Mouse (Mus musculus) left cerebral cortex, postnatal 14 days (tissue): ENCODE measurements around the gene Entpd1. TPM values are rescaled to one million over a fixed set of nuclear protein-coding genes. Genes with fewer than 3 reads are reported as not detected.
"Not testable (repeated sequence)": the region's sequence is repeated elsewhere in the genome, so short reads cannot be mapped to it uniquely, and the experiment has no call there.

Source experiments
- DNase-seq, 2 experiments: peaks; one replicate each; pipeline ENCODE4 v3.0.0; 2021 to 2022; ENCODE audit warnings: low spot score in 2 of 2, mixed read lengths in 1 of 2
- intact Hi-C: fragments of 180-260 bp; cut with DNase I; formaldehyde crosslinking; loops from one replicate; pipeline ENCODE4 v1.15.1; 2025
- total RNA-seq, 2 experiments: library from RNA; stranded (reverse); gene quantifications; 2 replicates each; pipeline ENCODE4 v1.2.3; 2021

Entpd1 gene
- total RNA-seq, 2 experiments from 2014 or later = 15.3 to 17.4 TPM

DNA sequence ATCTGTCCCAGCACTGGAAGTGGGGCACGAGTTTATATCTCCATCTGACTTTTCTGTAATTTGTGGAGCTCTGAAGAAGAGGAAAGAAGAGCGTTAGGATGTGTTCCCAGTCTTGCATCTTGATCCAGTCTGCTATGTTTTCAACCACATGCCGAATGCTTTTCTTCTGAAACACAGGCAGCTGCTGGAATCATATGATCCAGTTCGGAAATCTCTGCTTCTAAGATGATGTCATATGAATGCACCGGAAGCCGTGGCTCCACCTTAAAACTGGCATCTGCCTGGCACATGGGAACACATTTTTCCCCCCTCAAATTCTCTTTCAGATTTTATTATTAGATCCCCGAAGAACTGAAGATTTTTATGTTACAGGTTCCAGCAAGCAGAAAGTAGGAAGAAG, 2.6 kb downstream of the Entpd1 start:
- no peak for DNase-seq
- intact Hi-C loops = no loop called here

GRCm38 (mm10) chr19:40616021-40616420, 3.9 kb downstream of the Entpd1 start:
- intact Hi-C loops = no loop called here
- no peak for DNase-seq

DNA sequence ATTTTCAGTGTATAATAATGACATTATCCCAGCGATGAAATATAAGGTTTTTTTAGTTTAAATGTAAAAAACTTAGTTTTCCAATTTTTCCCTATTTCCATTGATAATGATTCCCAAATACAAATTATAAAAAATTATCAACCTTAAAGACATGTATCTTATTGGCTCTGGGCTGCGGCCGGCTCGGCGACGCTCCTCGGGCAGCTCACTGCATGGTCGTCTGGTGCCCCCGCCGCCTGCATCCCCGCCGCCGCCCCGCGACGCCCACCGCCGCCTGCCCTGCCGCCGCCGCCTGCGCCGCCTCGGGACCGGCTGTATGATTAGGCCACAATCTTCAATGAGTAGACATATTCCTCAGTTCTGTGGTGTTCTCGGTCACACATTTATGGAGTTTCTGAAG, 9.4 kb downstream of the Entpd1 start:
- DNase-seq, intact Hi-C loops: not testable (repeated sequence)

- intact Hi-C loops = no loop called here
- DNase-seq = no peak
Observed at GRCm38 (mm10) chr19:40625935-40626334, 13.8 kb downstream of the Entpd1 start.

DNA sequence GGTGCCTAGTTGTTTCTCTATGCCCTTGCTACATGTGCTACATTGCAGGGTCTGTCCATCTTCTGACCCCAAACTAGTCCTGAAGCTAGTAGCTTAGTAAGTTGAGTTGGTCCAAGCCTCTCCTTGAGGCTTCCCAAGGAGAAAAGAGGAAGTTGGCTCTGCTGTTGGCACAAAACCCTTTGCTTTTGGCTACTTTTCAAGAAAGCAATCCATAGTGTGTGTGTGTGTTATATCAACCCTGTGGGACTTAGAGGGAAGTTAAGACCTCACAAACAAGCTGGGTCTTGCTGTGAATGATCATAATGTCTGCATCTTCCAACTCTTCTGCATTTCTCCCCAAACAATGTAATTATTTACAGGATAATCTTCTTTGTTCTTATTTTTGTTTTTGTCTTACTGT, 16.8 kb downstream of the Entpd1 start:
- intact Hi-C loops = no loop called here

DNA sequence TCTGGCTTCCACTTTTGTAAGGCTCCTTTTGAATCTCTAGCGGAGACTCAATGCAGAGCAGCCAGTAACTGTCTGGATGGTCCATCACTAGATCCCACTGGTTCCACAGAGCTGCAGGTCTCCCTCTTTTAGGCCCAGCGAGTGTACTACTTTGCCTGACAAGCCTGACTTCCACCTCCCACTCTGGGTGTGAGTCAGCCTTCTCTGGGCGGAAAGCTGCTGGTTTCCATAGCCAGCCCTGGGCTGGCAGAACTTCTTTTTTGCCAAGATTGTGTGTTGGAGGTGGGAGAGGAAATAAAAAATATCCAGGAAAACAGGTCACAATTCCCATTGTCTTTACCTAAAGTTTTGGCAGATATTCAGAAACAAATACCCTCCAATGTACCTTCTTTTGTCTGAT, 17.9 kb downstream of the Entpd1 start:
- peak; percentile 37 to 39 for DNase-seq
- intact Hi-C loops = no loop called here

More for the DNA sequence above, 16.8 kb downstream of the Entpd1 start:
- DNase-seq = no peak

DNA sequence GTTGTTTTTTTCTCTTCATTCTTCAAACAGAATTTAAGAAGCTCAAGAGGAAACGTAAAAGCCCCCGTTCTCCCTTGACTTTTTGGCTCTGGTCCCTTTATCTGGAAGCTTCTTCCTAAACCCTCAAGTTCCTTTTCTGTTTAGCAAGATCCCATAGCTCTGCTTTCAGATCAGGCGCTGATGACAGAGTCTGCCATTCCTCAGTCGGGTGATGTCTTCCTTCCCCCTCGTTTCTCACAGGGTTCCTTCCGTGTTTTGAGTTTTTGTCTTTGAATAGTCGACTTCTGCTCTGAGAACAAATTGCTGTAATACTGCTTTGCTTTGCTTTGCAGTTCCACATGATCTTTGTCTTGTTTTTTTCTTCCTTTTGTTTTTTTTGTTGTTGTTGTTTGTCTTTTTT, 18.4 kb downstream of the Entpd1 start:
- intact Hi-C loops = no loop called here
- peak in 1 of 2 experiments; percentile 38 for DNase-seq

DNA sequence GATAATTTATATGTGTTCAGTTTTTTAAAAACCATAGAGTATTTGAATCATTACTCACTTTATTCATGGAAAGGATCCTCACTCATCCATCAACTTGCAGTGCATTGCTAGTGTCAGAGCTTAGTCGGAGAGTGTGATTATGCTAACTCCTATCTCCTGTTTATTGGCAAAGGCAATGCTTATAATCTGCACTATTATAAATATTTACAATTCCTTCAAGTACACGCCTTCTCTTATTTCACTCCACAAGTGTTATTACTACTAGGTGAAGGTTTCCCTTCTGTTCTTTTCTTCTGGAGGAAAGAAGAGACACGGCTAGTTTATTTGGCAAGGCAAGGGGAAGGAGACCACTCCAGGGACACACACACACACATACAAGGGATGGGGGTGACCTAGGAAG, 20.0 kb downstream of the Entpd1 start:
- intact Hi-C loops = no loop called here
- DNase-seq = no peak

- intact Hi-C loops = no loop called here
- DNase-seq = no peak
Observed at GRCm38 (mm10) chr19:40632668-40633067, 20.5 kb downstream of the Entpd1 start.

GRCm38 (mm10) chr19:40633144-40633543, 21.0 kb downstream of the Entpd1 start:
- no peak for DNase-seq
- intact Hi-C loops = no loop called here

- no peak for DNase-seq
- intact Hi-C loops = no loop called here
Observed at GRCm38 (mm10) chr19:40637091-40637490, 24.9 kb downstream of the Entpd1 start.

DNA sequence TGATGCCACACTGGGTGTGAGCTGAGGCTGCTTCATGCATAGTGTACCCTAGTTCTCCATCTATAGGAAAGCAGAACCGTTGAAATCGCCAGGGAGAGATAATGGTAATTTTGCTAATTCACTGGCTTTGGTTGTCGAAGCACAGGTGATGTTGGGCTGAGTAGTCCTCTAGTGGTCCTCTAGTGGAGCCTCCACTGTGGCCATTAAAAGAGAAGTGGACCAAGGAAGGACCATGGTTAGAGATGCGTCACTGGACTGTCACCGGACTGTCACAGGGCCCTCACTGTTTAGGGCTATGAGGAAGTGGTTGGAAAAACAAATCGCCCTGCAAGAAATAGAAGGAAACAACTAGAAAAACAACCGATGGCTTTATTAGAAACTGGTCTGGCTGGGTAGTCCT, 25.4 kb downstream of the Entpd1 start:
- intact Hi-C loops = no loop called here
- DNase-seq = peak in 1 of 2 experiments; percentile 16

GRCm38 (mm10) chr19:40638582-40638981, 26.4 kb downstream of the Entpd1 start:
- intact Hi-C loops = no loop called here

GRCm38 (mm10) chr19:40639729-40640304, 27.7 kb downstream of the Entpd1 start:
- peak in 1 of 2 experiments; percentile 22 for DNase-seq
- intact Hi-C loops = no loop called here

More at GRCm38 (mm10) chr19:40638582-40638981, 26.4 kb downstream of the Entpd1 start:
- DNase-seq = no peak

GRCm38 (mm10) chr19:40640799-40641198, 28.6 kb downstream of the Entpd1 start:
- intact Hi-C loops = no loop called here
- DNase-seq = no peak

- intact Hi-C loops = no loop called here
- no peak for DNase-seq
Observed at GRCm38 (mm10) chr19:40643846-40644245, 31.7 kb downstream of the Entpd1 start.

DNA sequence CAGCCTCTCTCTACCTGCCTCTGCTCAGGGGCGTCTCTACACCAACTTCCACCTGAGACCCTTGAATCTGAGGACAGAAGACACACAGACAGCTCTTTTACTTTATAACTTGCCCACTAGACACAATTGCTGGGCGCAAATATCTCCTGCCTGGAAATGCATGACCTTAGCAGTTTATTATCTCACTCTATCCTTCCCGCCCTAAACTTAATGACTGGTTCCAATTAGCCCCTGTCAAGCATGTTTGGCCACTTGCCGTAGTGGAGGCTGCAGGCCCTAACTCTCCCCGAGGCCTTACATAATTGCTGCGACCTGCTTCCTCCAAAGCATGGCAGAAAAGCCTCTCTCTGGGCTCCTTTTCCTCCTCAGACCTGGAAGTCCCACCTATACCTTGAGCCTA, 34.2 kb downstream of the Entpd1 start:
- DNase-seq = no peak
- intact Hi-C loops = no loop called here

DNA sequence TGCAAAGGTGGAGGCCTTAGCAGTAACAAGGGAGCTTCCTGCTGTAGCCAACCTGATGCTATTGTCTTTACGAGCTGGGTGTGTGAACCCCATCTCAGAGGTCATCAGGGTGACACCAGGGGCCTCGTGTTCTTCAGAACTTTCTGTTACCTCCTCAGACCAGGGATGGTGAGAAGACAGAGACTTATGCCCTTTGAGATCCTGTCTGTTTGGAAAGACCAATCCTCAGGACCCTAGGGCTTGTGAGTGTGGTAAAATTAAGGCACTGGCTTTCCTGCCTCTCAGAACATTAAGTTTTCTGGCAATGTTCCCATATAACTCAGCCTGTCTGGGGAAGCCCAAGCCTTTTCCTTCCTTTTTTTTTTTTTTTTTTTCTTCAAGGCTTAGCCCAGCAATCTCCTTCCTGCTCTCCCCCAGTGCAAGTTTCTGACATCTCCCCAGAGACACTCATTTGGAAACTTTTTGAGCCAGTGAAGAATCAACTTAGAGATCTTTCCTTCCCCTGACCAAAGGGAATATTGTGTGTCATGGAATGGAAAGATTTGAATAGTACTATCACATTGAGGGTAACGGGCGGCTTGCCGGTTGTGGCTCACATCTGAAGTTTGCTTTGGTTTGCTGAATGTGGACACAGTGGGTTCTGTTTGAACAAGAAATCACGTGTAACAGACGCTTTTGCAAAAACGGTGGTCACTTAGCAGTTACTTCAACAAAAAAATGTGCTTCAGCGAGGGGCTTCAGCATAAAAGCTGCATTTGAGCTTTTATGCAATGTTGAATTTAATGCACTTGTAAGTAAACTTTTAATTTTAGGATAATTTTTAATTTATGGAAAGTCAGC, 35.4 kb downstream of the Entpd1 start:
- intact Hi-C loops = no loop called here
- DNase-seq = no peak

GRCm38 (mm10) chr19:40650090-40650489, 37.9 kb downstream of the Entpd1 start:
- intact Hi-C loops = no loop called here
- no peak for DNase-seq

GRCm38 (mm10) chr19:40656207-40656606, 44.0 kb downstream of the Entpd1 start:
- DNase-seq = no peak
- intact Hi-C loops = no loop called here

DNA sequence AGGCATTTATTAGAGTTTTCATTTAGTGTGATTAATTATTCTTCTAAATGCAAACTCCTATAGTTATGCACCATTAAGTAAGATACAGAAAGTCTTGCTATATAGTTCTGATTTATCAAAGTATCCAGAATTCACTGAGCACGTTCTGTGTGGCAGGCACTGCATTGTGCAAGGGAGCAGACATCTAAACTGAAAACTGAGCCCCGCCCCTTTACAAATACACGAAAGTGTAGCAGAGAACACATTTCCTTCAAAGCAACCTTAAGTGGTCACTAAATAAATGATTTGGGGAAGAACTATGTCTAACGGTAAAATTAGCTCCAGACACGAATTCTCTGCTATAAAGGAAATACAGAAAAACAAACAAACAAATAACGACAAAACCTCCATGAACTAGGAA, 46.1 kb downstream of the Entpd1 start:
- DNase-seq = no peak

More for the DNA sequence above, 46.1 kb downstream of the Entpd1 start:
- intact Hi-C loops = no loop called here
